Mouse (Mus musculus): ENCODE measurements at regions not wholly inside any gene's neighbourhood (a gene's known extent, or its start where the extent isn't known, plus 50 kb on each side); places are given as distances from the start of the nearest gene placed in this dataset.

DNA sequence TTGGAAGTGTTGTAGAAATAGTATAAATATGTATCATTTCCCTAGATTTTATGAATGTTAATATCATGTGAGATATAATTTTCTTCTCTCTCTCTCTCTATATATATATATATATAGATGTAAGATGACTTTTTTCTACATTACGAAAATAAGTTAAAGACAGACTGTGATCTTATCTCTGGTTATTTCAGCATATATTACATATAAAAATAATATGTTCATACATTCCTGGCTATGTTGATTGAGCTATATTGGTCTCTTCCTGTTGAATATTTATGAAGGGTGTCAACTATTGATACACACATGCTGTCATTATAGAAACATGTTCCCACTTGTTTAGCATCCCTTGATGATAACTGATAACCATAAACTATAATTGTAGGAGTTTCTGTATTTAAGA lies 793.2 kb upstream of the Fat3 start:
- DNase-seq: no peak

DNA sequence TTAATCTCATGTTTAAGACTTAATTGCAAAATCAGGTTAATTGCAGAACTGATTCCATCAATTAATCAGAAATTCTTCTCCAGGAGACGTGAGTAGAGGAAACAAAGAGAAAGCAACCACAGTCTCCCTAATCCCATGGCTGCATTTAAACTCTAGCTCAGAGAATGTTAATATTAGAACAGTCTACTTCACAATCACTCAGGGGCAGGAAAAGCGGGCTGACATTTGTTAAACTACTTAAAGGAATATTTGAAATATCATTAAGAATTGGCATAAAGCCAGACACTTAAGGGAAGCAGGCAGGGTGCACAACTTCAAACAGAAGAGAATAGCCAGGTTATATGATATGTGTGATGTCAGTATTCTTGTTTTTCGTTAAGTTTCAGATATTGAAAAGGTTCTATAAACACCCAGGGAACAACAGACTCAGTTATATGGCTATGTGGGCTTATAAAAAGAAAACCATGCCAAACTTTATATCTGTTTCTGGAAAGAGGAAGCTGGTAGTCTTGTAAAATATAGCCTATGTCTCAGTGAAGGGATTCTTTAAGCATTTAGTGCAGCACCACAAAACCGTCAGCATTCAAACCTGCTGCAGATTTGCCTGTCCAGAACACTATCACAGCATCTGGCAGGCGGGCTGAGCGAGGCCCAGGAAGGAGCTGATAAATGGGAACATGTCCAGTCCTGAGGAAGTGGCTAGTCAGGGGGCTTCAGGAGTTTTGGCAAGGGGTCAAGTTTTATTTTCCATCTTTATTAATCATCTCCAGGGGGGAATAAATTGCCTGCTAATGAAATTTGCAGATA lies 787.9 kb upstream of the Fat3 start:
- DNase-seq: no peak

DNA sequence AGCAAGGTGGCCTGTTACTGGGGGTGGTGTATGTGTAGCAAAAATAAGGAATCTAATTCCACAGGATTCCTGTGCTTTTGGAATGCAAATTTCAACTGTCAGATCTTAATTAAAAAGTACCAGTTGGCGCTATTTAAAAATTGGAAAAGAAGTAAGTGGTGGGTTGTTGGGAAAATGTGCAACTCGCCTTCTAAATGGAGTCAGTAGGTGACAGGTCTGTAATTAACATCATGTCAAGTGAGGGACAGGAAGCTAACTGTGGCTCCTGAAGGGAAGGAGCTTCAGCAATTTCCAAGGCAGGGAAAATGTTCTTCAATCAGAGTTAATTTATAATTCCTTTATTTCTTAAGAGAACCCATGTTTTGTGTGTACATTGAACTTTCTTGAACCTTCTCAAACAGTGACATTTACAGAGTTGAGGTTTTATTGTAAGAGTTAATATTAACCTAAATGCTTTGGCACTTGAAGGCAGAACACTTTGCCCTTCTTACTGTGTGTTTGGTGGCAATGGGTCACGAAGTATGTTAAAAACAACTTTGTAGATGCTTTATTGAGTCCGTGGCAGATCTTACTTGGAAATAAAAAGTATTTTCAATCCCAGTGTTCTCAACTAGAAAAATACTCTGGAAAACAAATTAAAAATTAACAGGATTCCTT lies 778.4 kb upstream of the Fat3 start:
- DNase-seq: no peak

DNA sequence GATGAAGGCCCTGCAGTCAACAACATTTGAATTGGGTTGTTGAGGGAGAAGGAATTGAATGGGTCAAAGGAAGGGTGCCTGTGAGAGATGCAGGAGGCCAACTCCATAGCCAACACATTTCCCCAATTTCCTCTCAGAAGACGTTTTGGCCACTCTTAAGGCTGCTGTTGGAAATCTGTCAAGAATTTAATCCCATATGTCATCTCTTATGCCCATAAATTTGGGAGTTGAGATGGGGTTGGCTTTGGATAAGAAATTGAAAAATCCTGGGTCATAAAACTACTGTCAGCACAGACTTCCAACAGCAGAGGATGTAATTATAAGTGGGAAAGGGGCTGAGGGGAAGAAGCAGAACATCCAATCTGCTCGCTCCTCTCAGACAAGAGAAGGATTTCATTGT lies 771.5 kb upstream of the Fat3 start:
- no peak for DNase-seq

DNA sequence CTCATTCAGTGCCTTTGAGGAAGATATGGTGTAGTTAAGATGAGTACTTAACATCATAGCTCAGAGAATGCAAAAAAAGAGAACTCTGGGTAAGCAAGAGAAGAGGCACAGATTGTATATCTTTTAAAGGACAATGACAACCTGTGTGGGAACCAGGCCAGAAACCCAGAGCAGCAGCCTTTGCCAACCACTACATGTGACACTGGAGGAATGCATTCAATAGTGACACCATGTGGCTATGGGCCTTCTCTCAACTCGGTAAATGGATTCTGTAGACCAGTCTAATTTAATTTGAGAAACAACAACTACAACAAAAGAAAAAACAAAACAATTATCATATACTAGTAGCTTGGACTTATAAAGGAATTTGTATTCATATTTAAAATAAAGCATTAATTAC lies 768.5 kb upstream of the Fat3 start:
- no peak for DNase-seq

DNA sequence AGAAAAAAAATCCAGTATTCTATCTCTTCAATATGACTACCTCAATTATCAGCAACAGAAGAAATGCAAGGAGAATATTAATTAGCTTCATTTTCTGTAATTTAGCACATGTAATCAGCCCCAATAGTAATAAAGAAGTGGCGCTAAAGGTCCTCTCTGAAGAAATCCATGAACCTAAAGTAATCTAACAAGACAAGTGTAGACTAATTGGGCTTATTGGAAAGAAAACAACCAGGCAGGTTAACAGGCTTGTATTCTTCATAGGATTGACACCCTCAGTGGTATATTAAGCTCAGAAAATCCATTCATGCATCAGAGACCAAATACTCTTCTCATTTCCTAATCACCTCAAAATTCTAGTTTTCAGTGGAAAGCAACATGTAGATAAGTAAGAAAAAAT lies 756.1 kb upstream of the Fat3 start:
- no peak for DNase-seq

DNA sequence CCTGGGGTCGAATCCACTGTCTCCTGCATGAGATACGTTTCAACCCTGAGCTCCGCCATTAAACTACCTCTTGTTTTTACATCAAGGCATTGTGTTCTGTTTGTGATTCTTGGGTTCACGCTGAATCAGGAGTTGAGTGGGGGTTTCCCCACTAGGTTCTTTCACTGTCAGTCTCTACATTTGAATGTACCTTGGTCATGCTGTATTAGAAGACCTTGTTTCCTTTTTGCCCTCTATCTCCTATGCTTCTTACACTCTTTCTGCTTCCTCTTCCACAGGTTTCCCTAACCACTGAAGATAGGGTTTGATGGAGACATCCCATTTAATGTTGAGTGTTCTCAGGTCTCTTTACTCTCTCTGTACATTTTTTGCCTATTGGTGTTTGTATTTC lies 726.0 kb upstream of the Fat3 start:
- DNase-seq: no peak

DNA sequence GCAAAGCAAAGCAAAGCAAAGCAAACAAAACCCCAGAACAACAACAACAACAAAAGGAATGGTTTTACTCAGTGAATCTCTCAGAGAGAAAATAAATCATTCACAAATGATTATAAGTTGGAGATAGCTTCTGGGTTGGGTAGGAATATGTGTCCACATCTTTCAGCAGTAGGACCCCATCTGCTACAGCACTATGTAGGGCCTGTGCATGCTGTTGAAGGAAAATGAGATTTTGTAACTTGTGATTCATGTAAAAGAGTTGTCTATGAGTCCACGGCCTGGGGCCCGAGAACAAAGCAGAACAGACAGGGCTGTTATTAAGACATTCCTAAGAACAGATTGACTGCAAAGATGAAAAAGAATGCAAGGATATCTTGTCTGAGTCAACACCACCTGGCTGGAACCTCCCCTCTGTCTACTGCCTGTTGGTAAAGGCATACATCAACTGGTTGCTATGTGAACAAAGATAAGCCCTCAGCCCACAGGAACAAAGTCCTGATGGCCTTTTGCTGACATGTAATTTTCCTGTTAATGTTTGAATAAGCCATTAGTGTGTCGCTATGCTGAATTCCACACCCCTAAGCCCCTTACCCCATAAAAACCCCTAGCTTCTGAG lies 725.5 kb upstream of the Fat3 start:
- no peak for DNase-seq

DNA sequence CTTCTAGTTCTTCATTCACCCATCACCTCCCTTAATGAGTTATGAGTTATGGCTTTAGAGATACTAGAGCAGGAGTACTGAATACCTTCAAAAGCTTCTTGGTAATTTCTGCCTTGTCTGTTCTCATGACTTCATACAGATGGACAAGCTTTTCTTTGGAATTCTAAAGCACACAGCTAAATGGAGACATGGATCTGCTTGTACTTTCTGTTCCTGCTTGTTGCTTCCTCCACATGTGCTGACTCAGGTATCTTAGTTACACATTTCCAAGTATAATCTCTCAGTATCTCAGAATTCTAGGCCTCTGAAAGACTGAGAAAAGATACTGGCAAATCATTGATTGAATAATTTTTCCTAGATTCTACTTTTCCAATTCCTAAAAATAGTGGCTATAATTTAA lies 694.3 kb upstream of the Fat3 start:
- no peak for DNase-seq

DNA sequence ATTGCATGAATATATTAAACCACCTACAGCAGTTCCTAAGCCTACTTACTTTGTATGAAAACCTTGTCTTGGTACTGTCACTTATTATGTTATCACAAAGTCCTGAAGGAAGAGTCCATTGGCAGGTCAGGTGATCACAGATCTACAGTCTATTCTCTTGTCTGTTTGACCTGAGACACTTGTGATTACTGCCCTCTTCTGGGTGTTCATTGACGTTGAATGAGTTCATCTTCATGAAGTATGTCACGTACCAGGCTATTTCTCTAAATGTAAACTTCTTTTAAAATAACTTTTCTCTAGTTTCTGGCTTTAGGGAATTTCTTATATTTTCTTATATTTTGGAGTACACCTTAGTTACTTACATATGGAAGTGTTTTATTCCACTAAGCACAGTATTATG lies 688.5 kb upstream of the Fat3 start:
- no peak for DNase-seq

DNA sequence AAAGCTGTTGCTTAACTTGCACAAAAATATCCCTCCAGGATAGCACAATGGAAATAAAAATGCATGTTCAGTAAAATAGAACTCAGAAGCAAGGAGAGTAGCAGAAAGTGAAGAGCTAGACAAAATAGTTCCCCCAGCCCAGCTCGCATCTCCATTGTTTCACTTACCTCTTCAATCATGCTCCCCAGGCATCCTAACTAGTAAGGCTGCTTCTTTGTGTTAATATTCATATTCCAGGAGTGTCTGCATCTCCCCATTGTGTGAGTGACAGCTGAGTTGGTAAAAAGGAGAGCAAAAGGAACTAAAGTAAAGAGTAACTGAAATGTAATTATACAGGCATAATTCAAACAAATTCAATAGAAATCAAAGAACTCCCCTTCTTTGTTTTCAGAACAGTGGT lies 667.1 kb upstream of the Fat3 start:
- no peak for DNase-seq

DNA sequence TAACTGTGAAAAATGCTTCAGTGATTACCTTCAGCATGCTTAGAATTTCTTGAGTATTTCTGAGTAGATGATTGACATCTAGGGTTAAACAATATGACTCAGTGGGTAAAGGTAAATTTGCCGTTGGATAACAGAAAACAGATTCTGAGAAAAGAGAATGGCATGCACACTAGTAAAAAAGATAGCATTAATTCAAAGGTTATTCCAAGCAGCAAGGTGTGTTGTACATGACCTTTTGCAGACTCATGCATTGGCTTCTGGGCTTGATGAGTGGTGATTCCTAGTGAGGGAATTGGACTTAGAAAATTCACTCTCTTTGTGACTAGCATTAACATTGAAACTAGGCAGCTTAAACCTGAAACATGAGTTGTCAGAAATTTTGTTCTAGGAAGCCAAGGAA lies 665.2 kb upstream of the Fat3 start:
- DNase-seq: no peak

DNA sequence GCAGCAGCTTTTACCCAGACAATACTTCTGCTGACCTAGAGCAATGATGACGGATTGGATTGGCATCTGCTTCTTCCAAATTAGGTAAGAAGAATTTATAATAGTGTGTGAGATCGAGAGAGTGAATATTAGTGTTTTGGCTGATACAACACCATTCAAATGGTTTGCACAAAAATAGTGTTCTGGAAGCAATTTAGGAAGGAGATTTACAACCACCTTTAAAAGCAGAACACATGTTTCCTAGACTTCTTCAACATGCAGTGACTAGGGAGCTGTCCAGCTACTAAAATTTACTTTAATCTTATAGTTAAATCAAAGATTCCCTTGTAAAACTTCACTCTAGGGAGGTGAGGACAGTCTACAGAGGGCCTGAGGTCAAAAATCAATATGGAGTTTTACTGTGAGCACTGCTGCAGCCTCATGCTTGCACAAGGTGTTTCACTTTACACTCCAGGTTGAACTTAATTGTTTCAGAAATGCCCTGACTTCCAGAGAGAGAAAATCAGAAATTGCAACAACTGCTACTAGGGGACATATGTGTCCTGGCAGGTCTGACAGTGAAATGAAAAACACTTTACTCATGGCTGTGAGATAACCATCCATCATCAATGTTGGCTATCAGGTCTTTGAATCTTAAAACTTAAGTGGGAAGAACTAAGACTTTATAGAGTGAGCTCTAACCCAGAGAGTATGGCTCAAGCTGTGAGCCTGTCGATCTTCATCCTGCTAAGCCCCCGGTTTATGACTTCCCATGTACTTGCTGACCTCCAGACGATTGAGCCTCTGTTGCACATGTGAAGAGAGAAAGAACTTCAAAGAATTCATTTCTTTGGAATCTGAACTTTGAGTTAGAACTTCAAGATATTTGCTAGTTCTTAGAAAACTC lies 657.6 kb upstream of the Fat3 start:
- no peak for DNase-seq

DNA sequence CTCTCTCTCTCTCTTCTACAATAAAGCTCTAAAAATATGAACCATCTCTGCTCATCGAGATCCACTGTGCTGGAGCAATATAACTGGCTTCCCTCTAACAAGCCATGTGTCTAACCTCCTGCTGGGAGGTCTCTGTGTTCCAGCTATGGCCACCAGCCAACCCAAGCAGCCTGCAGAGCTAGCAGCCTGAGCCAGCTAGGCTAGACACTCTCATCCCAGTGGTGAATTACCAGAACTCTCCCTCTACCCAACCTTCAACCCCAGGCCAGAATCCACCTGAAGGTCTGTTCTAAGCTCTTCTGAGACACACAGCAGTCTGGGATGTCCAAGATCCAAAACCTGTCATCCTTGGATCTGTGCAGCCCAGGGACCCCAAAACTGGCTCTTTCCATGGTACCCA lies 651.3 kb upstream of the Fat3 start:
- peak; percentile 4 for DNase-seq

DNA sequence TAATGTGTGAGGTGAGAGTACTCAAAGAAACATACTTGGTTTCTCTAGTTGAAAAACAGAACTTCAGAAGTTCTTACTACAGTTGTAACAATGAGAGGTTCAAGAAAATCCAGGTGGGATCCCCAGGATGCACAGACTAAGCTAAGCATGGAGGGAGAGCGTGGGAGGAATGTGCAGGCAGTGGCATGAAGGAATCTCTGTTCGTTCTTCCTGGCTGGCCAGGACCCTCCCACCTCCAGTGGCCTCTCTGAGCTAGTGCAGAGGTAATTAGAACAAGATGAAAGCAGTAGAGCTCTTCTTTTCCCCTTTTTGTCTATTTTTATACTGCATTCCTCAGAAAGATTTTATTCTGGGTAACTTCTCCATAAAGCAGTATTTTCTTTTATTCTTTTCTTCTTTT lies 648.3 kb upstream of the Fat3 start:
- DNase-seq: no peak

All from gastrocnemius, postnatal 10 days (tissue).